In genomic region chr11:22644010-22644625, GRCm38 (mm10) we compare ENCODE assay signal across 13 mouse cellular contexts.
A peak's percentile ranks its signal among the peaks of the same experiment; 100 is the strongest.
DNase-seq lines count a peak whose midpoint lies in the region; ATAC-seq and TF ChIP-seq lines count a peak whose summit lies in the region.
"Had no signal": no experiment of that assay in that cellular context is flagged by ENCODE, and none has a peak within 500 bp of the region (broad histone marks: within the 10 kb centered on the region; RNA-seq: fewer than 3 reads in every experiment).

No protein-coding gene starts in this region.

- WGBS in heart, embryonic 14.5 days, result 54% methylated on average over 3 of the region's 3 CpGs
- 19% methylated on average over 3 of the region's 3 CpGs for WGBS in lung, embryonic 14.5 days
- WGBS in liver, postnatal 0 days (ENCODE audit: insufficient replicate concordance), result 44% methylated on average over 3 of the region's 3 CpGs

- DNase-seq in heart, postnatal 4 days, result no peak
- peak; percentile 72 for DNase-seq in lung, embryonic 14.5 days
- no peak for DNase-seq in lung, postnatal 36 days
- DNase-seq in NIH3T3 (ENCODE audit: low read depth), result peak; percentile 84
- no peak for DNase-seq in liver, postnatal 0 days
- no peak for DNase-seq in spleen, postnatal 36 days (ENCODE audit: low spot score in 2 of 2)
- DNase-seq: adrenal gland, postnatal 10 days; forebrain, postnatal 0 days had no signal

- no peaks in the 10 kb centered on the region for H3K27me3 ChIP-seq in heart, embryonic 14.5 days (ENCODE audit: control insufficient read depth, insufficient read depth, low read length)
- no peaks in the 10 kb centered on the region for H3K27me3 ChIP-seq in lung, embryonic 14.5 days (ENCODE audit: insufficient read depth, low read length)
- no peaks in the 10 kb centered on the region for H3K27me3 ChIP-seq in liver, postnatal 0 days (ENCODE audit: insufficient read depth, low read length)
- H3K27me3 ChIP-seq: kidney, embryonic 15.5 days; limb, embryonic 12.5 days had no signal

- no peak for TF ChIP-seq CTCF in lung, embryonic 14.5 days (IDR thresholded peaks at IDR 0.05; ENCODE audit: low read depth)
- TF ChIP-seq CTCF in liver, postnatal 0 days (IDR thresholded peaks at IDR 0.05; ENCODE audit: low read depth), result no peak

- no peaks in the 10 kb centered on the region for H3K4me1 ChIP-seq in heart, embryonic 14.5 days (ENCODE audit: control insufficient read depth in 2 of 2, insufficient read depth in 2 of 2, low read length in 2 of 2)
- no peaks in the 10 kb centered on the region for H3K4me1 ChIP-seq in lung, embryonic 14.5 days (ENCODE audit: insufficient read depth)
- H3K4me1 ChIP-seq in liver, postnatal 0 days (ENCODE audit: insufficient read depth), result peaks cover 14% of the 10 kb centered on the region
- H3K4me1 ChIP-seq: limb, embryonic 12.5 days had no signal

- no peak for ATAC-seq in heart, embryonic 14.5 days (ENCODE audit: insufficient number of reproducible peaks, insufficient read depth, low FRiP score, low read depth)
- ATAC-seq in lung, embryonic 14.5 days (ENCODE audit: insufficient read depth), result peak; percentile 90
- ATAC-seq in liver, postnatal 0 days, result peak; percentile 94
- ATAC-seq in monocyte, adult 5-6 weeks (replicated peaks; ENCODE audit: insufficient number of reproducible peaks, low FRiP score, low TSS enrichment, poor library complexity, severe bottlenecking), result no peak
- ATAC-seq: forebrain, postnatal 0 days had no signal

- TF ChIP-seq EP300 in liver, postnatal 0 days (IDR thresholded peaks at IDR 0.05; ENCODE audit: low read depth), result no peak

- no peaks in the 10 kb centered on the region for H3K36me3 ChIP-seq in heart, embryonic 14.5 days (ENCODE audit: control insufficient read depth, insufficient read depth, low read length)
- H3K36me3 ChIP-seq in lung, embryonic 14.5 days (ENCODE audit: insufficient read depth), result no peaks in the 10 kb centered on the region
- H3K36me3 ChIP-seq in liver, postnatal 0 days (replicated peaks; ENCODE audit: insufficient read depth, low read length), result no peaks in the 10 kb centered on the region
- H3K36me3 ChIP-seq: hindbrain, embryonic 10.5 days; kidney, embryonic 15.5 days; limb, embryonic 12.5 days had no signal

- no peaks in the 10 kb centered on the region for H3K9me3 ChIP-seq in heart, embryonic 14.5 days (ENCODE audit: control insufficient read depth, low read length)
- no peaks in the 10 kb centered on the region for H3K9me3 ChIP-seq in lung, embryonic 14.5 days (ENCODE audit: low read depth, low read length)
- H3K9me3 ChIP-seq in liver, postnatal 0 days (ENCODE audit: low read length), result no peaks in the 10 kb centered on the region
- H3K9me3 ChIP-seq: hindbrain, embryonic 10.5 days; kidney, embryonic 15.5 days had no signal

- no peak overlapping the region for H3K9ac ChIP-seq in heart, embryonic 14.5 days (ENCODE audit: low read length)
- H3K9ac ChIP-seq in lung, embryonic 14.5 days, result no peak overlapping the region
- H3K9ac ChIP-seq in liver, postnatal 0 days (replicated peaks), result no peak overlapping the region
- H3K9ac ChIP-seq: forebrain, postnatal 0 days; kidney, embryonic 15.5 days; limb, embryonic 12.5 days had no signal

- no peak overlapping the region for H3K4me3 ChIP-seq in heart, embryonic 14.5 days (ENCODE audit: control insufficient read depth in 1 of 2, insufficient read depth in 1 of 2, low read depth in 1 of 2, low read length in 2 of 2)
- no peak overlapping the region for H3K4me3 ChIP-seq in lung, embryonic 14.5 days (ENCODE audit: low read depth, low read length)
- no peak overlapping the region for H3K4me3 ChIP-seq in liver, postnatal 0 days (ENCODE audit: low read depth, low read length)
- H3K4me3 ChIP-seq: hindbrain, embryonic 10.5 days; kidney, embryonic 15.5 days; limb, embryonic 12.5 days had no signal

- H3K27ac ChIP-seq in heart, embryonic 14.5 days (replicated peaks in 1 of 2; ENCODE audit: control insufficient read depth in 1 of 2, insufficient read depth in 1 of 2, low read depth in 2 of 2, low read length in 2 of 2), result peak overlapping the region; percentile 33 to 39; a peak in 2 of 4 replicates
- no peak overlapping the region for H3K27ac ChIP-seq in lung, embryonic 14.5 days (ENCODE audit: low read depth)
- peak overlapping the region; percentile 69 for H3K27ac ChIP-seq in liver, postnatal 0 days (ENCODE audit: low read depth)
- H3K27ac ChIP-seq: hindbrain, embryonic 10.5 days; kidney, embryonic 15.5 days; limb, embryonic 12.5 days had no signal

- no peak overlapping the region for H3K4me2 ChIP-seq in heart, embryonic 14.5 days (ENCODE audit: low read length)
- no peak overlapping the region for H3K4me2 ChIP-seq in lung, embryonic 14.5 days
- H3K4me2 ChIP-seq in liver, postnatal 0 days (ENCODE audit: low read depth, low read length), result no peak overlapping the region
- H3K4me2 ChIP-seq: kidney, embryonic 15.5 days; limb, embryonic 12.5 days had no signal

Comparison
In these comparisons a context has a peak if more than half of its experiments do, and no peak if none do; other contexts are left out.
1. DNase-seq: peak in lung, embryonic 14.5 days (single experiment) and NIH3T3 (single experiment); none in heart, postnatal 4 days (single experiment), lung, postnatal 36 days (single experiment), liver, postnatal 0 days (single experiment) and spleen, postnatal 36 days (0 of 2).
2. ATAC-seq: peak in lung, embryonic 14.5 days (single experiment) and liver, postnatal 0 days (single experiment); none in heart, embryonic 14.5 days (single experiment) and monocyte, adult 5-6 weeks (single experiment).